Mouse (Mus musculus) olfactory bulb, adult 2 months (tissue): Measurements from ENCODE around the gene Rab33b.

Experiments used
- CTCF ChIP-seq: fragments of 200-500 bp; IDR thresholded peaks from 2 replicates; pipeline ENCODE4 v1.5.1; 2012; ENCODE audit warnings: low read depth, mild to moderate bottlenecking, low read length, moderate library complexity; ENCODE audit not compliant: insufficient read depth
- POLR2A ChIP-seq: fragments of 200-500 bp; IDR thresholded peaks from 2 replicates; pipeline ENCODE4 v1.6.1; 2012; ENCODE audit warnings: mild to moderate bottlenecking, low read depth, low read length, moderate library complexity; ENCODE audit not compliant: insufficient read depth

GRCm38 (mm10) chr3:51485347-51485746 lies 1.6 kb downstream of the Rab33b start:
- TF ChIP-seq POLR2A (no peak), CTCF (no peak)
